Comparison of ENCODE assay signal across 5 mouse cellular contexts in the genomic region with DNA sequence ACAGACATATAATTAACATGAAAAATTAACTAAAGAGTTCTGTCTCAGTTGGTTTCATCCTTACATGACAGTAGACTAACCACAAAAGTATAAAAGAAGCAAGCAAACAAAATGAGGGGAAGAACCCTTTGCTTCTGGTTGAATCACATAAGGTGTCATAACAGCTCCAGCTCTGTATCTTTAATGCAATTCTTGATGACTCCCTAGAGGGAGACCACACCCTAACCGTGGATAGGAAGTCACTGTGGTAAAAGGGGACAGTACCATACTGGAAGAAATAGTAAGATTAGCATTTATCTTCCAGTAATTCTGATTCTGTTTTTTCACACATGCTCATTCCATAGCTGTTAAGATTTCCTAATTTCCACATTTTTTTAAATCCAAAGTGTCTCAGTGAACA.
DNase-seq lines count a peak whose midpoint lies in the region; ATAC-seq and TF ChIP-seq lines count a peak whose summit lies in the region.
"Not testable (repeated sequence)": the region's sequence is repeated elsewhere in the genome, so short reads cannot be mapped to it uniquely, and the experiment has no call there.

No protein-coding gene starts in this region.

- H3K27ac ChIP-seq in liver, embryonic 13.5 days; liver, embryonic 16.5 days (ENCODE audit: low read length): not testable (repeated sequence)

- H3K27me3 ChIP-seq in Patski; liver, embryonic 13.5 days; liver, embryonic 16.5 days (ENCODE audit: control insufficient read depth, insufficient read depth, low read depth, low read length): not testable (repeated sequence)

- ATAC-seq in Patski, result peak; percentile 26
- ATAC-seq in inflammation-experienced regulatory T-cells, adult 6 months, result peak; percentile 96
- ATAC-seq in liver, embryonic 13.5 days (ENCODE audit: low read depth), result peak; percentile 91
- ATAC-seq in liver, embryonic 16.5 days (ENCODE audit: low read depth), result peak; percentile 78
- peak; percentile 90 for ATAC-seq in megakaryocyte progenitor cell, adult 5-6 weeks (replicated peaks; ENCODE audit: poor library complexity)

- in situ Hi-C loops in Patski (cut with MboI; ENCODE audit: low pct_unique_long_range_greater_than_20kb), result not testable (repeated sequence)

- 22% methylated on average over 1 of the region's 1 CpGs for WGBS in liver, embryonic 13.5 days (ENCODE audit: insufficient replicate concordance)
- 22% methylated on average over 1 of the region's 1 CpGs for WGBS in liver, embryonic 16.5 days (ENCODE audit: insufficient replicate concordance)

- DNase-seq in Patski (ENCODE audit: low read depth, low spot score); liver, embryonic 13.5 days: not testable (repeated sequence)

- H3K36me3 ChIP-seq in liver, embryonic 13.5 days; liver, embryonic 16.5 days (ENCODE audit: control insufficient read depth, insufficient read depth): not testable (repeated sequence)

- not testable (repeated sequence) for H3K9ac ChIP-seq in liver, embryonic 13.5 days; liver, embryonic 16.5 days (ENCODE audit: low read depth, low read length)

- POLR2A ChIA-PET in Patski (lab: Charles Lee), result not testable (repeated sequence)

- CTCF ChIA-PET in Patski (lab: Charles Lee), result not testable (repeated sequence)

- H3K4me1 ChIP-seq in liver, embryonic 13.5 days (replicated peaks); liver, embryonic 16.5 days (ENCODE audit: control insufficient read depth, low read depth, low read length): not testable (repeated sequence)

- not testable (repeated sequence) for H3K4me3 ChIP-seq in liver, embryonic 13.5 days (replicated peaks); liver, embryonic 16.5 days (ENCODE audit: low read depth, low read length)

- not testable (repeated sequence) for TF ChIP-seq CTCF in Patski (IDR thresholded peaks at IDR 0.05)

- H3K4me2 ChIP-seq in liver, embryonic 13.5 days; liver, embryonic 16.5 days (ENCODE audit: low read depth, low read length): not testable (repeated sequence)

- not testable (repeated sequence) for H3K9me3 ChIP-seq in liver, embryonic 13.5 days (replicated peaks); liver, embryonic 16.5 days (replicated peaks; ENCODE audit: control insufficient read depth, low read length)

Comparison
In these comparisons a context has a peak if more than half of its experiments do, and no peak if none do; other contexts are left out.
1. ATAC-seq: peak in every context shown above with its lines; median percentile 96 in inflammation-experienced regulatory T-cells, adult 6 months; 91 in liver, embryonic 13.5 days; 90 in megakaryocyte progenitor cell, adult 5-6 weeks; 78 in liver, embryonic 16.5 days; 26 in Patski.